Mouse (Mus musculus) heart, postnatal 0 days (tissue): Measurements from ENCODE around the gene Astn2.

ENCODE experiments used
- CTCF ChIP-seq: IDR thresholded peaks from 2 replicates; pipeline ENCODE4 v1.5.1; 2016; ENCODE audit warnings: antibody characterized with exemption, control low read depth, low read depth
- EP300 ChIP-seq: IDR thresholded peaks from 2 replicates; pipeline ENCODE4 v1.6.1; 2016; ENCODE audit warnings: antibody characterized with exemption, low read depth

DNA sequence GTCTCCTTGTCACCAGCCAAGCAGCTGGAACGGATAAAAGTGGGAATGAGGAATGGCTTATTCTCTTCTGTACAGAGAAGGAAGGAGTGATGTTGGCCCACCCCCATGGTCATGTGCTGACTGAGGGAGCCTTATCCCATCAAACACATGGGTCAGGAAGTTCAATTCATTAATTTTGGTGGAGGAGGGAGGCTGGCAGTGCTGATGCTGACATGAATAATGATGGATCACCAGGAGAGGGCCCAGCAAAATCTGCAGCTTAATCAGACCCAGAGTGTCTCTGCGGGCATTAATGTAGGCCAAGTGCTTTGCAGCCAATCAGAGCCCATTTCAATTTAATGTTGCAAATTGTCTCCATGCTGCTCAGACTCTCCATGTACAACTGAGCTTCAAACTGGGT is 172.1 kb downstream of the Astn2 start:
- TF ChIP-seq EP300 (no peak), CTCF (no peak)
